Mouse (Mus musculus) thymus, adult 2 months (tissue): Measurements from ENCODE around the gene Lypla2.

Experiments used
- CTCF ChIP-seq: fragments of 200-500 bp; IDR thresholded peaks from 2 replicates; pipeline ENCODE4 v1.5.1; 2012; ENCODE audit warnings: mild to moderate bottlenecking, control low read depth, low read length, moderate library complexity, borderline replicate concordance; ENCODE audit not compliant: control insufficient read depth, poor library complexity, insufficient read depth; ENCODE audit errors: extremely low read depth
- POLR2A ChIP-seq: fragments of 200-500 bp; IDR thresholded peaks from 2 replicates; pipeline ENCODE4 v1.6.1; 2012; ENCODE audit warnings: mild to moderate bottlenecking, low read length, control low read depth, moderate library complexity; ENCODE audit not compliant: control insufficient read depth, poor library complexity, insufficient read depth; ENCODE audit errors: extremely low read depth

- TF ChIP-seq POLR2A, result no peak
- no peak for TF ChIP-seq CTCF
Observed at GRCm38 (mm10) chr4:135943389-135943788, 29.0 kb downstream of the Lypla2 start.
